Mouse (Mus musculus) heart, embryonic 15.5 days (tissue): ENCODE measurements around the gene Gm364. TPM values are rescaled to one million over a fixed set of nuclear protein-coding genes. Genes with fewer than 3 reads are reported as not detected.

ENCODE experiments used
- ATAC-seq: fragments of 200-750 bp; cut with Nextera tagmentation; replicated peaks from 2 replicates; pipeline ENCODE4 v1.8.0; 2017; ENCODE audit warnings: low read depth, moderate TSS enrichment; ENCODE audit not compliant: insufficient number of reproducible peaks, insufficient read depth, low FRiP score
- H3K27ac ChIP-seq: fragments of 300-500 bp; sonication (generic); 2 replicates; pipeline ENCODE4 v1.5.1; 2015; ENCODE audit warnings: mild to moderate bottlenecking, inconsistent platforms
- H3K27me3 ChIP-seq: fragments of 300-500 bp; sonication (generic); 2 replicates; pipeline ENCODE4 v1.6.1; 2015; ENCODE audit warnings: inconsistent platforms
- H3K36me3 ChIP-seq: fragments of 300-500 bp; sonication (generic); 2 replicates; pipeline ENCODE4 v1.6.1; 2015; ENCODE audit warnings: mild to moderate bottlenecking, inconsistent platforms
- H3K4me1 ChIP-seq: fragments of 300-500 bp; sonication (generic); replicated peaks from 2 replicates; pipeline ENCODE4 v1.6.1; 2015; ENCODE audit warnings: inconsistent platforms
- H3K4me2 ChIP-seq: fragments of 300-500 bp; sonication (generic); 2 replicates; pipeline ENCODE4 v1.6.1; 2015; ENCODE audit warnings: inconsistent platforms, mild to moderate bottlenecking, moderate library complexity
- H3K4me3 ChIP-seq: fragments of 300-500 bp; sonication (generic); 2 replicates; pipeline ENCODE4 v1.5.1; 2015; ENCODE audit warnings: mild to moderate bottlenecking, inconsistent platforms
- H3K9ac ChIP-seq: fragments of 300-500 bp; sonication (generic); 2 replicates; pipeline ENCODE4 v1.6.1; 2015; ENCODE audit warnings: mild to moderate bottlenecking, inconsistent platforms
- H3K9me3 ChIP-seq: fragments of 300-500 bp; sonication (generic); replicated peaks from 2 replicates; pipeline ENCODE4 v1.6.1; 2016; ENCODE audit warnings: inconsistent platforms
- WGBS: fragments of 180-500 bp; shearing (Covaris S2); methylation state at CpG from one replicate; pipeline ENCODE4 v1.1.7; 2015; ENCODE audit warnings: mixed read lengths; 5-methylcytosine and 5-hydroxymethylcytosine counted together
- polyA plus RNA-seq: library from polyadenylated mRNA; unstranded; fragments of >200 nt; fragmentation: Nextera tagmentation; extraction: Ambion mirVana; gene quantifications from 2 replicates; pipeline ENCODE4 v1.2.1, GENCODE M21; 2015

Gm364 gene
- polyA plus RNA-seq, 1 experiment from 2014 or later, result not detected

- Histone ChIP-seq H3K36me3 (no peaks in the 10 kb centered on the region), H3K4me1 (no peaks in the 10 kb centered on the region), H3K9ac (no peak overlapping the region), H3K4me2 (no peak overlapping the region), H3K27ac (no peak overlapping the region), H3K27me3 (no peaks in the 10 kb centered on the region), H3K4me3 (no peak overlapping the region), H3K9me3 (no peaks in the 10 kb centered on the region)
- ATAC-seq, result no peak
- 67% methylated on average over 1 of the region's 1 CpGs for WGBS
Measured at GRCm38 (mm10) chrX:57401388-57401787, 7.6 kb upstream of the Gm364 start.

GRCm38 (mm10) chrX:57403651-57404050 lies 5.3 kb upstream of the Gm364 start:
- ATAC-seq, result no peak

GRCm38 (mm10) chrX:57431610-57432009 lies 22.7 kb downstream of the Gm364 start:
- no peak overlapping the region for H3K9ac ChIP-seq
- no peak overlapping the region for H3K4me2 ChIP-seq
- no peaks in the 10 kb centered on the region for H3K36me3 ChIP-seq
- no peaks in the 10 kb centered on the region for H3K9me3 ChIP-seq
- no peak for ATAC-seq
- H3K27ac ChIP-seq, result no peak overlapping the region
- no peaks in the 10 kb centered on the region for H3K27me3 ChIP-seq
- no peaks in the 10 kb centered on the region for H3K4me1 ChIP-seq
- WGBS, result 5% methylated on average over 2 of the region's 2 CpGs
- no peak overlapping the region for H3K4me3 ChIP-seq

More at GRCm38 (mm10) chrX:57403651-57404050, 5.3 kb upstream of the Gm364 start:
- H3K9ac ChIP-seq, result no peak overlapping the region
- no peaks in the 10 kb centered on the region for H3K36me3 ChIP-seq
- no peak overlapping the region for H3K27ac ChIP-seq
- H3K9me3 ChIP-seq, result no peaks in the 10 kb centered on the region
- H3K4me1 ChIP-seq, result no peaks in the 10 kb centered on the region
- no peak overlapping the region for H3K4me2 ChIP-seq
- H3K4me3 ChIP-seq, result no peak overlapping the region
- H3K27me3 ChIP-seq, result no peaks in the 10 kb centered on the region

GRCm38 (mm10) chrX:57433897-57434296 lies 24.9 kb downstream of the Gm364 start:
- Histone ChIP-seq H3K27me3 (no peaks in the 10 kb centered on the region), H3K36me3 (no peaks in the 10 kb centered on the region), H3K4me3 (no peak overlapping the region), H3K4me2 (no peak overlapping the region), H3K4me1 (no peaks in the 10 kb centered on the region), H3K27ac (no peak overlapping the region), H3K9me3 (no peaks in the 10 kb centered on the region), H3K9ac (no peak overlapping the region)
- WGBS, result 84% methylated on average over 2 of the region's 2 CpGs
- no peak for ATAC-seq

- H3K27me3 ChIP-seq, result peaks cover 26% of the 10 kb centered on the region
- ATAC-seq, result no peak; the same call in 1 of the 2 replicates
Measured at GRCm38 (mm10) chrX:57503634-57504033, 94.7 kb downstream of the Gm364 start, which contains the start of gene Gpr101. Gene Gpr101, minus strand, starts transcription at chrX:57503757.

GRCm38 (mm10) chrX:57506247-57506646 lies 97.3 kb downstream of the Gm364 start:
- Histone ChIP-seq H3K4me1 (peaks cover 3% of the 10 kb centered on the region; the same call in 1 of the 2 replicates), H3K9ac (no peak overlapping the region), H3K36me3 (no peaks in the 10 kb centered on the region), H3K27ac (no peak overlapping the region), H3K4me3 (no peak overlapping the region), H3K4me2 (no peak overlapping the region), H3K9me3 (no peaks in the 10 kb centered on the region), H3K27me3 (peaks cover 26% of the 10 kb centered on the region)
- WGBS, result 50% methylated on average over 1 of the region's 1 CpGs
- ATAC-seq, result no peak

More at GRCm38 (mm10) chrX:57503634-57504033, 94.7 kb downstream of the Gm364 start, which contains the start of gene Gpr101:
- H3K9ac ChIP-seq, result no peak within 1 kb of the TSS
- peaks cover 3% of the 10 kb centered on the region; the same call in 1 of the 2 replicates for H3K4me1 ChIP-seq
- peak within 1 kb of the TSS; percentile 62 for H3K4me2 ChIP-seq
- H3K27ac ChIP-seq, result no peak within 1 kb of the TSS
- no peaks in the 10 kb centered on the region for H3K9me3 ChIP-seq
- no peaks in the 10 kb centered on the region for H3K36me3 ChIP-seq
- WGBS, result 7% methylated on average over 23 of the region's 28 CpGs
- peak within 1 kb of the TSS; percentile 31 for H3K4me3 ChIP-seq

GRCm38 (mm10) chrX:57521117-57522095 lies 112.5 kb downstream of the Gm364 start:
- no peak overlapping the region for H3K27ac ChIP-seq
- ATAC-seq, result no peak
- no peaks in the 10 kb centered on the region for H3K9me3 ChIP-seq
- H3K4me3 ChIP-seq, result no peak overlapping the region
- H3K36me3 ChIP-seq, result no peaks in the 10 kb centered on the region
- 38% methylated on average over 28 of the region's 28 CpGs for WGBS
- no peak overlapping the region for H3K9ac ChIP-seq
- no peaks in the 10 kb centered on the region; the same call in 1 of the 2 replicates for H3K27me3 ChIP-seq
- H3K4me2 ChIP-seq, result peak overlapping the region; percentile 29; the same call in 1 of the 2 replicates
- no peaks in the 10 kb centered on the region for H3K4me1 ChIP-seq

Other genes starting within 250 kb of the Gm364 start
- gene Cd40lg, start 197.0 kb upstream of the Gm364 start, polyA plus RNA-seq, result not detected in 2 replicates
- 35.6 and 36.0 TPM in 2 replicates for gene Arhgef6, start 70.4 kb upstream of the Gm364 start, polyA plus RNA-seq
- gene Rbmx, start 16.1 kb upstream of the Gm364 start, polyA plus RNA-seq, result 75.9 and 80.1 TPM in 2 replicates
- gene Gpr101, start 94.6 kb downstream of the Gm364 start, polyA plus RNA-seq, result not detected in 2 replicates